Comparison of ENCODE assay signal across 9 mouse cellular contexts in the genomic region with DNA sequence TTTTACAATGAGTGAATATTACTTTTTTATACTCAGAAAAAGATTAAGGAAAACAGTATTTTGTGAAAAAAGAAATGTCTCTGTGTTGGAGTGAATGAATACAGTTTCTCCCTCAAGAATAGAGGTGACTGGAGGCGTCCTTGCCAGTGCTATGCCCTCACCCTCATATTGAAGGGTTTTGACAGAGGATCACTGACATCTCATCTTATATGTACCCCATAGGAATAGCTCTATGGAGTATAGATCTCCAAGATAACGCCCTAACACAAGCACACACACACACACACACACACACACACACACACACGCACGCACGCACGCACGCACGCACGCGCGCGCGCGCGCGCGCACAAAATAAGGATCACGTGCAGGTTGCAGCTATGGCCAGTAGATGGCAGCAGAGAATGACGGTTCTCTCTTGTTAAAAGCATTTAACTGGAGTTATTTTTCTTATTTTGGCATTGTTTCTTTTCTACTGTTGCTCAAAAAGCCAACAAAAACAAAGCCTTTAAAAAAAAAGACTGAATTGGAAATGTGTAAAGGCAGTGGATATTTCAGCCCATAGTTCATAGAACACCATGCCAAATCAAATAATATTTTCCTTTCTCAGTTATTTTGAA. TPM values are rescaled to one million over a fixed set of nuclear protein-coding genes. Genes with fewer than 3 reads are reported as not detected.
DNase-seq lines count a peak whose midpoint lies in the region; ATAC-seq lines count a peak whose summit lies in the region.
"Had no signal": no experiment of that assay in that cellular context is flagged by ENCODE, and none has a peak within 500 bp of the region (broad histone marks: within the 10 kb centered on the region; RNA-seq: fewer than 3 reads in every experiment).

No protein-coding gene starts in this region.

- peak overlapping the region; percentile 23; the same call in 1 of the 2 replicates for H3K4me3 ChIP-seq in intestine, embryonic 16.5 days (ENCODE audit: low read length)
- no peak overlapping the region for H3K4me3 ChIP-seq in limb, embryonic 11.5 days (ENCODE audit: low read depth, low read length)
- peak overlapping the region; percentile 27 for H3K4me3 ChIP-seq in midbrain, embryonic 13.5 days (replicated peaks)
- no peak overlapping the region for H3K4me3 ChIP-seq in stomach, embryonic 14.5 days (ENCODE audit: low read depth, low read length)
- H3K4me3 ChIP-seq: erythroblast, embryonic 14.5 days had no signal

- H3K36me3 ChIP-seq in intestine, embryonic 16.5 days (ENCODE audit: control insufficient read depth, insufficient read depth, low read length), result no peaks in the 10 kb centered on the region
- H3K36me3 ChIP-seq in limb, embryonic 11.5 days (ENCODE audit: control insufficient read depth, insufficient read depth, low read length), result no peaks in the 10 kb centered on the region
- H3K36me3 ChIP-seq in midbrain, embryonic 13.5 days, result no peaks in the 10 kb centered on the region
- no peaks in the 10 kb centered on the region for H3K36me3 ChIP-seq in stomach, embryonic 14.5 days (ENCODE audit: control insufficient read depth, insufficient read depth, low read length)

- H3K27me3 ChIP-seq in intestine, embryonic 16.5 days (replicated peaks; ENCODE audit: control insufficient read depth, insufficient read depth, low read length), result no peaks in the 10 kb centered on the region
- no peaks in the 10 kb centered on the region for H3K27me3 ChIP-seq in limb, embryonic 11.5 days (ENCODE audit: control insufficient read depth, insufficient read depth, low read length)
- H3K27me3 ChIP-seq in midbrain, embryonic 13.5 days, result no peaks in the 10 kb centered on the region
- H3K27me3 ChIP-seq in stomach, embryonic 14.5 days (ENCODE audit: control insufficient read depth, insufficient read depth, low read length), result no peaks in the 10 kb centered on the region

- 9% methylated on average over 19 of the region's 19 CpGs for WGBS in intestine, embryonic 16.5 days
- WGBS in limb, embryonic 11.5 days, result 16% methylated on average over 19 of the region's 19 CpGs
- 9% methylated on average over 19 of the region's 19 CpGs for WGBS in midbrain, embryonic 13.5 days
- 19% methylated on average over 19 of the region's 19 CpGs for WGBS in stomach, embryonic 14.5 days

- intact Hi-C loops in gastrocnemius, postnatal 14 days (cut with DNase I; ENCODE audit: low total_unique reads), result no loop called here

- no peaks in the 10 kb centered on the region for H3K9me3 ChIP-seq in intestine, embryonic 16.5 days (ENCODE audit: control insufficient read depth, low read length)
- no peaks in the 10 kb centered on the region for H3K9me3 ChIP-seq in limb, embryonic 11.5 days (ENCODE audit: control insufficient read depth, low read length)
- H3K9me3 ChIP-seq in midbrain, embryonic 13.5 days, result no peaks in the 10 kb centered on the region
- H3K9me3 ChIP-seq in stomach, embryonic 14.5 days (ENCODE audit: control insufficient read depth, low read depth, low read length), result no peaks in the 10 kb centered on the region

- no peaks in the 10 kb centered on the region for H3K4me1 ChIP-seq in intestine, embryonic 16.5 days (ENCODE audit: control insufficient read depth, insufficient read depth, low read length)
- H3K4me1 ChIP-seq in limb, embryonic 11.5 days (ENCODE audit: control insufficient read depth, insufficient read depth, low read length), result no peaks in the 10 kb centered on the region
- H3K4me1 ChIP-seq in midbrain, embryonic 13.5 days (replicated peaks), result no peaks in the 10 kb centered on the region
- H3K4me1 ChIP-seq in stomach, embryonic 14.5 days (ENCODE audit: control insufficient read depth, insufficient read depth, low read length), result no peaks in the 10 kb centered on the region

- H3K27ac ChIP-seq in intestine, embryonic 16.5 days (ENCODE audit: low read length), result no peak overlapping the region
- H3K27ac ChIP-seq in limb, embryonic 11.5 days (replicated peaks; ENCODE audit: low read depth, low read length), result no peak overlapping the region
- H3K27ac ChIP-seq in midbrain, embryonic 13.5 days, result no peak overlapping the region
- no peak overlapping the region for H3K27ac ChIP-seq in stomach, embryonic 14.5 days (ENCODE audit: low read length)

- H3K9ac ChIP-seq in intestine, embryonic 16.5 days (ENCODE audit: low read depth, low read length), result no peak overlapping the region
- H3K9ac ChIP-seq in limb, embryonic 11.5 days (ENCODE audit: low read length), result no peak overlapping the region
- no peak overlapping the region for H3K9ac ChIP-seq in midbrain, embryonic 13.5 days (replicated peaks)
- H3K9ac ChIP-seq in stomach, embryonic 14.5 days (replicated peaks; ENCODE audit: low read depth, low read length), result no peak overlapping the region

- H3K4me2 ChIP-seq in intestine, embryonic 16.5 days (ENCODE audit: low read depth, low read length), result peak overlapping the region; percentile 33
- peak overlapping the region; percentile 35; the same call in 1 of the 2 replicates for H3K4me2 ChIP-seq in limb, embryonic 11.5 days (ENCODE audit: low read depth, severe bottlenecking)
- peak overlapping the region; percentile 44 for H3K4me2 ChIP-seq in midbrain, embryonic 13.5 days (replicated peaks)
- peak overlapping the region; percentile 25 for H3K4me2 ChIP-seq in stomach, embryonic 14.5 days (replicated peaks; ENCODE audit: low read depth, low read length)

- peak; percentile 65 for ATAC-seq in common myeloid progenitor, adult 5-6 weeks (replicated peaks; ENCODE audit: low read depth, poor library complexity, severe bottlenecking)
- no peak for ATAC-seq in intestine, embryonic 16.5 days
- ATAC-seq in limb, embryonic 11.5 days (ENCODE audit: insufficient number of reproducible peaks, low FRiP score, low TSS enrichment, low read depth), result no peak
- ATAC-seq in midbrain, embryonic 13.5 days, result 0 out of 2 replicates have a peak, but pooled peaks have one; percentile 53
- ATAC-seq in stomach, embryonic 14.5 days (ENCODE audit: insufficient number of reproducible peaks, insufficient read depth, low FRiP score, low read depth), result no peak

- peak; percentile 15 to 18 for DNase-seq in urinary bladder, postnatal 36 days (ENCODE audit: low spot score in 2 of 2)
- DNase-seq in urinary bladder, adult 2 months (ENCODE audit: low spot score), result no peak
- DNase-seq in gastrocnemius, postnatal 14 days, result peak; percentile 36
- peak; percentile 65 for DNase-seq in limb, embryonic 11.5 days (ENCODE audit: low spot score)

RNA-seq across cellular contexts. Expression of a gene that starts 49.5 kb away (rescaled TPM):
- 2.3 and 2.5 TPM in 2 replicates for polyA plus RNA-seq in urinary bladder, adult 2 months (2012; rRNA removed)
- total RNA-seq in common myeloid progenitor, adult 5-6 weeks (2017), result 0.32 and 0.78 TPM in 2 replicates
- 10 to 100 TPM in 1 of 2 experiments, 1 to 10 TPM in 1; 9.1 to 16.8 TPM for total RNA-seq in gastrocnemius, postnatal 14 days (2021)
- polyA plus RNA-seq in intestine, embryonic 16.5 days (2015; fragmentation: Nextera tagmentation; extraction: Ambion mirVana), result 5.7 and 6.0 TPM in 2 replicates
- 3.3 and 4.8 TPM in 2 replicates for polyA plus RNA-seq in limb, embryonic 11.5 days (2014; fragmentation: Nextera tagmentation; extraction: Ambion mirVana)
- 3.3 and 4.0 TPM in 2 replicates for polyA plus RNA-seq in midbrain, embryonic 13.5 days (2015; fragmentation: Nextera tagmentation; extraction: Ambion mirVana)
- 4.3 and 5.1 TPM in 2 replicates for polyA plus RNA-seq in stomach, embryonic 14.5 days (2014; fragmentation: Nextera tagmentation; extraction: Ambion mirVana)
- polyA plus RNA-seq: erythroblast, embryonic 14.5 days had no signal

Comparison
In these comparisons a context has a peak if more than half of its experiments do, and no peak if none do; other contexts are left out.
1. ATAC-seq: peak in common myeloid progenitor, adult 5-6 weeks (single experiment) and midbrain, embryonic 13.5 days (single experiment); none in intestine, embryonic 16.5 days (single experiment), limb, embryonic 11.5 days (single experiment) and stomach, embryonic 14.5 days (single experiment).
2. H3K4me3 ChIP-seq: peak in intestine, embryonic 16.5 days (single experiment) and midbrain, embryonic 13.5 days (single experiment); none in limb, embryonic 11.5 days (single experiment) and stomach, embryonic 14.5 days (single experiment).
3. Peak in every context shown above with its lines, with median percentiles within 50 percentile points of each other: H3K4me2 ChIP-seq.